Mouse (Mus musculus): ENCODE results near the gene Man2a1.

DNA sequence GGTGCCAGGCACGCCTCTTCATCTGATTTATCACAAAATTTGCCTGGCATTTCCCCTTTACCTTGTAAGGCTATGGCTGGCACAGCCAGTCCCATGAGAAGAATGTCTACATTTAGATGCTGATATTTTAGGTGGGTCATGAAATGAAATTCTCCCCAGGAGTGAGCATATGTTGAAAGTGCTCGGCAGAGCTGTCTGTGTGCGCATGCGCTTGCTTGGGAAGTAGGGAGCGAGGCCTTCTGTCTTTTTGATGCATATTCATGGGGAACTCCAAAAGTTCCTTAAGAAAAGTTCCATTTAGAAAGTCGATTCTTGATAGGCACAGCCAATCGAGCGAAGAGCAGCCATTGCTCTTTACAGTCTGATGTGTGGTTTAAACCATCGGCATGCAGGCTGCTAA lies 26.6 kb upstream of the Man2a1 start:
- TF ChIP-seq CTCF (IDR thresholded peaks at IDR 0.05) (no peak), POLR2A (IDR thresholded peaks at IDR 0.05; ENCODE audit: insufficient read depth, low read depth, low read length) (no peak), EP300 (IDR thresholded peaks at IDR 0.05; ENCODE audit: insufficient read depth, low read depth, low read length) (no peak)

Measured in heart, adult 2 months (tissue).